Mouse (Mus musculus) liver, embryonic 11.5 days (tissue): ENCODE measurements around the gene Lhcgr. TPM values are rescaled to one million over a fixed set of nuclear protein-coding genes. Genes with fewer than 3 reads are reported as not detected.

Source experiments
- ATAC-seq: fragments of 200-750 bp; cut with Nextera tagmentation; replicated peaks from 2 replicates; pipeline ENCODE4 v1.8.0; 2017; ENCODE audit warnings: moderate number of reproducible peaks, mild to moderate bottlenecking, moderate TSS enrichment, moderate library complexity; ENCODE audit not compliant: low FRiP score
- DNase-seq: peaks from one replicate; pipeline ENCODE4 v3.0.0-alpha.2; 2017; ENCODE audit warnings: low spot score
- H3K27ac ChIP-seq: fragments of 300-500 bp; sonication (generic); 2 replicates; pipeline ENCODE4 v1.5.1; 2014; ENCODE audit warnings: mild to moderate bottlenecking, low read depth, low read length, control low read depth
- H3K27me3 ChIP-seq: fragments of 300-500 bp; sonication (generic); replicated peaks from 2 replicates; pipeline ENCODE4 v1.6.1; 2014; ENCODE audit warnings: low read length, mixed read lengths; ENCODE audit not compliant: control insufficient read depth, insufficient read depth
- H3K36me3 ChIP-seq: fragments of 300-500 bp; sonication (generic); 2 replicates; pipeline ENCODE4 v1.6.1; 2014; ENCODE audit warnings: mild to moderate bottlenecking, low read length, moderate library complexity, mixed read lengths; ENCODE audit not compliant: control insufficient read depth, insufficient read depth
- H3K4me1 ChIP-seq: fragments of 300-500 bp; sonication (generic); replicated peaks from 2 replicates; pipeline ENCODE4 v1.6.1; 2014; ENCODE audit warnings: low read length, mixed read lengths; ENCODE audit not compliant: control insufficient read depth, insufficient read depth
- H3K4me2 ChIP-seq: fragments of 300-500 bp; sonication (generic); 2 replicates; pipeline ENCODE4 v1.6.1; 2014; ENCODE audit warnings: mild to moderate bottlenecking, control low read depth, moderate library complexity
- H3K4me3 ChIP-seq: fragments of 300-500 bp; sonication (generic); 2 replicates; pipeline ENCODE4 v1.5.1; 2014; ENCODE audit warnings: low read depth, low read length, control low read depth
- H3K9ac ChIP-seq: fragments of 300-500 bp; sonication (generic); 2 replicates; pipeline ENCODE4 v1.6.1; 2014; ENCODE audit warnings: low read depth, low read length, control low read depth
- H3K9me3 ChIP-seq: fragments of 300-500 bp; sonication (generic); 2 replicates; pipeline ENCODE4 v1.6.1; 2016; ENCODE audit warnings: low read length, inconsistent platforms, mixed read lengths; ENCODE audit not compliant: control insufficient read depth
- WGBS: fragments of 180-500 bp; shearing (Covaris S2); extraction: QIAGEN DNeasy Blood & Tissue Kit; methylation state at CpG from one replicate; pipeline ENCODE4 v1.1.7; 2014; 5-methylcytosine and 5-hydroxymethylcytosine counted together
- polyA plus RNA-seq: library from polyadenylated mRNA; unstranded; fragments of >200 nt; fragmentation: Nextera tagmentation; extraction: Ambion mirVana; gene quantifications from 2 replicates; pipeline ENCODE4 v1.2.1, GENCODE M21; 2014

Lhcgr gene
- polyA plus RNA-seq, 1 experiment from 2014 or later = not detected

GRCm38 (mm10) chr17:88688226-88688625 lies 103.6 kb downstream of the Lhcgr start:
- 81% methylated on average over 11 of the region's 11 CpGs for WGBS
- Histone ChIP-seq H3K27ac (no peak overlapping the region), H3K36me3 (no peaks in the 10 kb centered on the region), H3K4me1 (no peaks in the 10 kb centered on the region), H3K4me2 (no peak overlapping the region), H3K4me3 (no peak overlapping the region), H3K27me3 (no peaks in the 10 kb centered on the region), H3K9me3 (no peaks in the 10 kb centered on the region), H3K9ac (no peak overlapping the region)
- DNase-seq (no peak), ATAC-seq (no peak)

- 89% methylated on average over 23 of the region's 23 CpGs for WGBS
- ATAC-seq = no peak
- Histone ChIP-seq H3K4me3 (no peak overlapping the region), H3K4me2 (no peak overlapping the region), H3K27me3 (no peaks in the 10 kb centered on the region), H3K9me3 (no peaks in the 10 kb centered on the region), H3K36me3 (no peaks in the 10 kb centered on the region), H3K4me1 (no peaks in the 10 kb centered on the region), H3K27ac (no peak overlapping the region), H3K9ac (no peak overlapping the region)
- no peak for DNase-seq
Observed at GRCm38 (mm10) chr17:88675310-88676309, 116.2 kb downstream of the Lhcgr start.

DNA sequence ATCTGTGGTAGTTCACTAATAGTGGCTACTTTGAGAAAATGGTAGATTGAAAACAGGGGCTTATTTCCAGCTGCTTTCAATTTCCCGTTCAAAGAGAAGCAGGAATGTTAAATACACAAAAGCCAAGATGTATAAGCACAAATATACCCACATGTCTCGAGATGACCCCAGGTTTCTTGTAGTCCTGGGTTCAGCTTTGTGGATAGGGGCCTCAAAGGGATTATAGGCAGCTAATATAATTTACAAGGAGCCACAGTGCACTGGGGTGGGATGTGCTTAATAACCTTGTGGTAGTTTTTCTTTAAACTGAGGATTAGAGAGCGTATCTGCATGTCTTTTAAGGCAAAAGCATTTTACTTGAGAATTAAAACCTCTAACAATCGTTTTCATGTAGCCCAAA lies 121.0 kb downstream of the Lhcgr start:
- H3K27ac ChIP-seq = no peak overlapping the region
- H3K4me3 ChIP-seq = no peak overlapping the region
- DNase-seq (no peak), ATAC-seq (no peak)
- no peaks in the 10 kb centered on the region for H3K4me1 ChIP-seq
- no peak overlapping the region for H3K4me2 ChIP-seq
- no peaks in the 10 kb centered on the region for H3K9me3 ChIP-seq
- no peaks in the 10 kb centered on the region for H3K27me3 ChIP-seq
- no peak overlapping the region for H3K9ac ChIP-seq
- H3K36me3 ChIP-seq = no peaks in the 10 kb centered on the region
- WGBS = 57% methylated on average over 4 of the region's 4 CpGs

DNA sequence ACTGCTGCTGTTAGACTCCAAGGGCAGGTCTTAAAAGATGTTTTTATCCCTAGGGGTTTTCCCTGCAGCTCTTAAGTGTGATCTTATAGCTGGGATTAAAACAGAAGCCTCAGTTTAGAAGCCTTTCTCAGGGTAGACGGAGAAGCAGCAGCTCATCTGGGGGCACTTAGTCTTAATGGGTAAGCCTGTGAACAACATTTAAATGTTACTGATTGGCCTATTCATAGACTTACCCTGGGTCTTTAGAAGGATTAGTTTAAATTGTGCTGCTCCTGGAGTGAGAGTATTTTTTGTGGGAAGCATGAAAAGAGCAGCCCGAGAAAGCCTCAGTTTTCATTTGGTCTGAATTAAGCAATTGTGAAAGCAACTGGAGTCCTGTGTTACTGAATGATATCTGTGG lies 121.9 kb downstream of the Lhcgr start:
- Histone ChIP-seq H3K4me3 (no peak overlapping the region), H3K27ac (no peak overlapping the region), H3K9ac (no peak overlapping the region), H3K9me3 (no peaks in the 10 kb centered on the region), H3K4me2 (no peak overlapping the region), H3K36me3 (no peaks in the 10 kb centered on the region), H3K27me3 (no peaks in the 10 kb centered on the region), H3K4me1 (no peaks in the 10 kb centered on the region)
- ATAC-seq (no peak), DNase-seq (no peak)
- 75% methylated on average over 2 of the region's 2 CpGs for WGBS

DNA sequence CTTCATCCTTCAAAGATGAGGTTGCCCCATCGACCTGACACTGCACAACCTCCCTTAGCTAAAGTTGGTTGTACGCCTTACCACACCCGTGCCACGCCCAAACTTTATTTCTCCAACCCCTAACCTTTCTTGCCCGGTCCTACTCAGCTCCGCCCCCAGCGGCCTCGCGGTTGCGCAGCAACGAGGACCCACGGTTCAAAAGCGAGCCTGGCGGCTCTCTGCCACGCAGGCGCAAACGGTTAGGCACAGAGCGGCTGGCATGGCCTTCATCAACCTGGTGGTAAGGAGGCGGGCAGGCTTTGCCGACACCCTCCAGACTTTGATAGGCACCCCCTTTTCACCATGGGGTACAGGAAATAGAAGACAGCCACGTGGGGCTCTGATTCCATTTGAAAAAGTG lies 123.3 kb downstream of the Lhcgr start, which contains the start of gene Gtf2a1l:
TSS of gene Gtf2a1l (plus strand) at position 209 of the 400 bp plus-strand sequence.
- H3K9me3 ChIP-seq = no peaks in the 10 kb centered on the region
- peak; percentile 49; the same call in 1 of the 2 replicates for ATAC-seq
- H3K4me2 ChIP-seq = peak within 1 kb of the TSS; percentile 50
- no peak within 1 kb of the TSS for H3K27ac ChIP-seq
- no peaks in the 10 kb centered on the region for H3K4me1 ChIP-seq
- H3K9ac ChIP-seq = no peak within 1 kb of the TSS
- 21% methylated on average over 21 of the region's 21 CpGs for WGBS
- H3K4me3 ChIP-seq = no peak within 1 kb of the TSS
- H3K36me3 ChIP-seq = no peaks in the 10 kb centered on the region
- no peaks in the 10 kb centered on the region for H3K27me3 ChIP-seq
- peak; percentile 35 for DNase-seq

Other genes starting within 250 kb of the Lhcgr start
- 2.8 and 2.9 TPM in 2 replicates for gene Ston1, start 194.3 kb downstream of the Lhcgr start, polyA plus RNA-seq
- gene Gtf2a1l, start 123.3 kb downstream of the Lhcgr start, polyA plus RNA-seq = 0.14 TPM in 1 of 2 replicates, not detected in the other